Mouse (Mus musculus) liver, embryonic 16.5 days (tissue): ENCODE measurements around the gene Panx1. TPM values are rescaled to one million over a fixed set of nuclear protein-coding genes. Genes with fewer than 3 reads are reported as not detected.

ENCODE experiments used
- ATAC-seq: fragments of 200-750 bp; cut with Nextera tagmentation; 2 replicates; pipeline ENCODE4 v1.8.0; 2017; ENCODE audit warnings: low read depth, mild to moderate bottlenecking, moderate number of reproducible peaks, moderate library complexity
- H3K27ac ChIP-seq: fragments of 300-500 bp; sonication (generic); 2 replicates; pipeline ENCODE4 v1.5.1; 2014; ENCODE audit warnings: mild to moderate bottlenecking, low read length
- H3K27me3 ChIP-seq: fragments of 300-500 bp; sonication (generic); 2 replicates; pipeline ENCODE4 v1.6.1; 2014; ENCODE audit warnings: low read depth, low read length, mixed read lengths; ENCODE audit not compliant: control insufficient read depth, insufficient read depth
- H3K36me3 ChIP-seq: fragments of 300-500 bp; sonication (generic); 2 replicates; pipeline ENCODE4 v1.6.1; 2014; ENCODE audit warnings: mild to moderate bottlenecking; ENCODE audit not compliant: control insufficient read depth, insufficient read depth
- H3K4me1 ChIP-seq: fragments of 300-500 bp; sonication (generic); 2 replicates; pipeline ENCODE4 v1.6.1; 2014; ENCODE audit warnings: low read depth, low read length, mixed read lengths; ENCODE audit not compliant: control insufficient read depth
- H3K4me2 ChIP-seq: fragments of 300-500 bp; sonication (generic); 2 replicates; pipeline ENCODE4 v1.6.1; 2014; ENCODE audit warnings: low read depth, low read length, mixed read lengths
- H3K4me3 ChIP-seq: fragments of 300-500 bp; sonication (generic); 2 replicates; pipeline ENCODE4 v1.5.1; 2014; ENCODE audit warnings: low read depth, mild to moderate bottlenecking, low read length
- H3K9ac ChIP-seq: fragments of 300-500 bp; sonication (generic); 2 replicates; pipeline ENCODE4 v1.6.1; 2014; ENCODE audit warnings: low read depth, low read length
- H3K9me3 ChIP-seq: fragments of 300-500 bp; sonication (generic); replicated peaks from 2 replicates; pipeline ENCODE4 v1.6.1; 2016; ENCODE audit warnings: low read length; ENCODE audit not compliant: control insufficient read depth
- WGBS: fragments of 180-500 bp; shearing (Covaris S2); extraction: QIAGEN DNeasy Blood & Tissue Kit; methylation state at CpG from one replicate; pipeline ENCODE4 v1.1.7; 2014; ENCODE audit not compliant: insufficient replicate concordance; 5-methylcytosine and 5-hydroxymethylcytosine counted together
- polyA plus RNA-seq: library from polyadenylated mRNA; unstranded; fragments of >200 nt; fragmentation: Nextera tagmentation; extraction: Ambion mirVana; gene quantifications from 2 replicates; pipeline ENCODE4 v1.2.1, GENCODE M21; 2015

Panx1 gene
- polyA plus RNA-seq, result 2.9 and 3.3 TPM in 2 replicates

- H3K27ac ChIP-seq, result peak within 1 kb of the TSS; percentile 54
- H3K4me3 ChIP-seq, result peak within 1 kb of the TSS; percentile 66
Measured at GRCm38 (mm10) chr9:15045084-15045669, at the start of gene Panx1. Gene Panx1, minus strand, starts transcription at chr9:15045478.

GRCm38 (mm10) chr9:15068686-15069295 lies 23.5 kb upstream of the Panx1 start:
- ATAC-seq, result no peak
- Histone ChIP-seq H3K4me3 (no peak overlapping the region), H3K9me3 (no peaks in the 10 kb centered on the region), H3K27ac (no peak overlapping the region), H3K27me3 (no peaks in the 10 kb centered on the region), H3K4me2 (no peak overlapping the region), H3K36me3 (no peaks in the 10 kb centered on the region), H3K4me1 (no peaks in the 10 kb centered on the region), H3K9ac (no peak overlapping the region)
- 56% methylated on average over 6 of the region's 6 CpGs for WGBS

More at GRCm38 (mm10) chr9:15045084-15045669, at the start of gene Panx1:
- ATAC-seq, result peak; percentile 59
- peak within 1 kb of the TSS; percentile 50 for H3K9ac ChIP-seq
- H3K4me1 ChIP-seq, result no peaks in the 10 kb centered on the region; the same call in 1 of the 2 replicates
- H3K4me2 ChIP-seq, result peak within 1 kb of the TSS; percentile 67
- H3K27me3 ChIP-seq, result peaks cover 13% of the 10 kb centered on the region
- no peaks in the 10 kb centered on the region for H3K9me3 ChIP-seq
- under 1% methylated on average over 67 of the region's 68 CpGs for WGBS
- H3K36me3 ChIP-seq, result no peaks in the 10 kb centered on the region

GRCm38 (mm10) chr9:15067995-15068685 lies 22.9 kb upstream of the Panx1 start:
- Histone ChIP-seq H3K9me3 (no peaks in the 10 kb centered on the region), H3K36me3 (no peaks in the 10 kb centered on the region), H3K9ac (no peak overlapping the region), H3K27ac (no peak overlapping the region), H3K4me1 (no peaks in the 10 kb centered on the region), H3K4me2 (no peak overlapping the region), H3K27me3 (no peaks in the 10 kb centered on the region), H3K4me3 (no peak overlapping the region)
- ATAC-seq, result no peak
- WGBS, result 69% methylated on average over 7 of the region's 7 CpGs

- Histone ChIP-seq H3K27ac (no peak overlapping the region), H3K36me3 (no peaks in the 10 kb centered on the region), H3K4me1 (no peaks in the 10 kb centered on the region), H3K9me3 (no peaks in the 10 kb centered on the region), H3K27me3 (no peaks in the 10 kb centered on the region), H3K4me2 (no peak overlapping the region), H3K4me3 (no peak overlapping the region), H3K9ac (no peak overlapping the region)
- 14% methylated on average over 1 of the region's 1 CpGs for WGBS
- ATAC-seq, result peak; percentile 30; the same call in 1 of the 2 replicates
Measured at GRCm38 (mm10) chr9:15064176-15064575, 18.9 kb upstream of the Panx1 start.

- Histone ChIP-seq H3K9me3 (no peaks in the 10 kb centered on the region), H3K36me3 (no peaks in the 10 kb centered on the region), H3K9ac (no peak overlapping the region), H3K27me3 (no peaks in the 10 kb centered on the region), H3K4me2 (no peak overlapping the region), H3K4me3 (no peak overlapping the region), H3K27ac (no peak overlapping the region), H3K4me1 (no peaks in the 10 kb centered on the region)
- 66% methylated on average over 5 of the region's 5 CpGs for WGBS
- no peak for ATAC-seq
Measured at GRCm38 (mm10) chr9:15060847-15061246, 15.6 kb upstream of the Panx1 start.

- Histone ChIP-seq H3K4me2 (no peak overlapping the region), H3K27me3 (no peaks in the 10 kb centered on the region), H3K4me3 (no peak overlapping the region), H3K9me3 (no peaks in the 10 kb centered on the region), H3K36me3 (no peaks in the 10 kb centered on the region), H3K27ac (no peak overlapping the region), H3K4me1 (no peaks in the 10 kb centered on the region), H3K9ac (no peak overlapping the region)
- 68% methylated on average over 6 of the region's 6 CpGs for WGBS
- ATAC-seq, result no peak
Measured at GRCm38 (mm10) chr9:15060026-15060425, 14.7 kb upstream of the Panx1 start.

- no peak overlapping the region for H3K27ac ChIP-seq
- peak overlapping the region; percentile 67 for H3K4me2 ChIP-seq
- H3K4me1 ChIP-seq, result no peaks in the 10 kb centered on the region; the same call in 1 of the 2 replicates
- H3K4me3 ChIP-seq, result peak overlapping the region; percentile 66
- 38% methylated on average over 10 of the region's 10 CpGs for WGBS
- H3K36me3 ChIP-seq, result no peaks in the 10 kb centered on the region
- H3K27me3 ChIP-seq, result peaks cover 13% of the 10 kb centered on the region
- H3K9ac ChIP-seq, result no peak overlapping the region
- H3K9me3 ChIP-seq, result no peaks in the 10 kb centered on the region
- ATAC-seq, result no peak
Measured at GRCm38 (mm10) chr9:15045740-15046139, 462 bp upstream of the Panx1 start.

- ATAC-seq, result no peak
- peak overlapping the region; percentile 67 for H3K4me2 ChIP-seq
- H3K9me3 ChIP-seq, result no peaks in the 10 kb centered on the region
- no peaks in the 10 kb centered on the region; the same call in 1 of the 2 replicates for H3K4me1 ChIP-seq
- H3K27me3 ChIP-seq, result peaks cover 13% of the 10 kb centered on the region
- H3K4me3 ChIP-seq, result peak overlapping the region; percentile 66
- under 1% methylated on average over 28 of the region's 28 CpGs for WGBS
- H3K36me3 ChIP-seq, result no peaks in the 10 kb centered on the region
- peak overlapping the region; percentile 54 for H3K27ac ChIP-seq
- peak overlapping the region; percentile 50 for H3K9ac ChIP-seq
Measured at GRCm38 (mm10) chr9:15044391-15045083, 741 bp downstream of the Panx1 start.
